Mouse (Mus musculus) duodenum, adult 2 months (tissue): ENCODE data around the gene Casq1. TPM values are rescaled to one million over a fixed set of nuclear protein-coding genes. Genes with fewer than 3 reads are reported as not detected.

ENCODE experiments used
- polyA plus RNA-seq: library from polyadenylated mRNA; depleted of rRNA; stranded (reverse); fragments of >200 nt; gene quantifications from 2 replicates; pipeline ENCODE4 v1.2.3, GENCODE M21; 2012; ENCODE audit warnings: low replicate concordance; rRNA removed

Casq1 gene
- polyA plus RNA-seq: 0.51 and 0.56 TPM in 2 replicates

DNA sequence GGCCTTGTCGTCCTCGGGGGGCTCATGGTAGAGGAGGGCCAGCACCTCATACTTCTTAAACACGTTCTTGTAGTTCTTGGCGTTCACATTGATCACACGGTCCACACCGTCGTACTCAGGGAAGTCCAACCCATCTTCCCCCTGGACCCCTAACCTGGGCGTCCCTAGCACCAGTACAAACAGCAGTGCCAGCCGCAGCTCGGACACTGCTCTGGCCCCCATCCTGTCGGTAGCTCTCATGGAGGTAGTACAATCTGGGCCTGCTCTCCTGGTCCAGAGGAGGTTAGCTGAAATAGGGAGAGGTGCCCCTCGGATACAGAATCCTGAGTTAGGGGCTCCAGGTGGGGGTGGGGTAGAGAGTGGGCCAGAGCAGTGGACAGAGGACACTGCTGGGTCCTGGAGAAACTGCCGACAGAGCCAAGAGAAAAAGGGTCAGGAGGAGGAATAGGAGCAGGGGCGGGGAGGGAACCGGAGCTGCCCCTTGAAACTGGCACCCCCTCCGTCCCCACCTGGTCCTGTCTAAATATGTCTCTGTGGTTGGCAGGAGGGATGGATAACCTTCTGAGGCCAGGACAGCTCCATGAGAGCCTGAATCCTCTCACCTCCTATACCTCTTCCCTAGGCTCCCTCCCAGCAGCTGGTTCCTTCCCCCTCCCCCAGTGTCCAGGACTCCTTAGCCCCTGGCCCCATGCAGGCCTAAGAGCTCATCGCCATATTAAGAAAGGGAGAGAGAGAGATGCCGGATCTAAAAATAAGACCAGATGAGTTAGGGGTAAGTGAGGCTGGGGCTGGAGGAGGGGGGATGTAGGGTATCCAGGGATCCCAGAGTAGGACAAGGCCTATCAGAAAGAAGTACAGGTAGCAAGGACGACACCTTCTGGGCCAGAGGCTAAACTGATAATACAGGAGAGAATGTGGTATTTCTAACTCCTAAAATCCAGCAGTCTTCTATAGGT is at the start of gene Casq1:
TSS of gene Casq1 (minus strand) at position 418 of the 956 bp plus-strand sequence.

DNA sequence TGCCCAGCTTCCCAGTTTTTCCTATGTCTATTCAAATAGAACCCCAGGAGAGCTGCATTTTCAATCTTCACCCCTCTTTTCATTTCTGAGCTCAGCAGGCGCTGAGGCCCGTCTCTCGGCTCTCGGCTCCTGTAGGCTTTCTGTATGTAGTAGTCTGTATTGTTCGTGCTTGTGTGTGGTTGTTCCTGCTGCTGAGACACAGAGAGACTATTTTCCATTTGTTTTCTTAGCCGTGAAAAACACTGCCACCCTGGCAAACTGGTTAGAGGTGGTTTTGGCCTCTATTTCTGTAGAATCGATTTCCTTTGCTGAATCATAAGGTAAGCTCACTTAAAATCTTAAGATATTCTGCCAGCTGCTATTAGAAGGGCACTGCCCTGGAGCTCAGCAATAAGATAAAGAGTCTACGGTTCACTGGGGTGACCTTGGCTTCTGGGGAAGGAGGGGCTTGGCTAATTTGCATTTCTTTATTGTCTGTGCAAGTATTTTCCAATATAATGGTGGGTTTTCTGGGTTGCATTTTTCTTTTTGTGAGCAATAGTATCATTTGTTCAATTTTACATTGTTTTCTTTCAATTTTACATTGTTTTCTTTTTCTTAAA is 41.9 kb upstream of the Casq1 start, which contains the start of gene Igsf8:
TSS of gene Igsf8 (plus strand) at position 165 of the 602 bp plus-strand sequence.

GRCm38 (mm10) chr1:172258314-172258713 is 38.6 kb upstream of the Casq1 start, which contains the start of gene Atp1a4:
Gene Atp1a4, minus strand, starts transcription at chr1:172258414.

GRCm38 (mm10) chr1:172206141-172206917 is 13.3 kb downstream of the Casq1 start, which contains the start of gene Pea15a:
Gene Pea15a, minus strand, starts transcription at chr1:172206804.

Other genes starting within 250 kb of the Casq1 start
- gene Vangl2, start 191.4 kb downstream of the Casq1 start, polyA plus RNA-seq: 1.4 and 1.9 TPM in 2 replicates
- 0.12 and 0.34 TPM in 2 replicates for gene Nhlh1, start 162.3 kb downstream of the Casq1 start, polyA plus RNA-seq
- 23.1 and 31.4 TPM in 2 replicates for gene Copa, start 137.3 kb downstream of the Casq1 start, polyA plus RNA-seq
- 57.8 and 94.6 TPM in 2 replicates for gene Ncstn, start 137.1 kb downstream of the Casq1 start, polyA plus RNA-seq
- 85.1 and 98.8 TPM in 2 replicates for gene Pex19, start 93.1 kb downstream of the Casq1 start, polyA plus RNA-seq
- gene Dcaf8, start 71.8 kb downstream of the Casq1 start, polyA plus RNA-seq: 18.4 and 23.4 TPM in 2 replicates
- gene Pea15a, start 13.1 kb downstream of the Casq1 start, polyA plus RNA-seq: 7.5 and 11.5 TPM in 2 replicates
- not detected in 2 replicates for gene Atp1a4, start 38.5 kb upstream of the Casq1 start, polyA plus RNA-seq
- 78.0 and 78.8 TPM in 2 replicates for gene Igsf8, start 41.8 kb upstream of the Casq1 start, polyA plus RNA-seq
- gene Atp1a2, start 78.2 kb upstream of the Casq1 start, polyA plus RNA-seq: 4.8 and 5.0 TPM in 2 replicates
- gene Kcnj9, start 109.5 kb upstream of the Casq1 start, polyA plus RNA-seq: 0.14 and 0.58 TPM in 2 replicates
- gene Kcnj10, start 121.3 kb upstream of the Casq1 start, polyA plus RNA-seq: 0.34 and 0.49 TPM in 2 replicates
- 4.4 and 5.2 TPM in 2 replicates for gene Pigm, start 156.7 kb upstream of the Casq1 start, polyA plus RNA-seq